Mouse (Mus musculus): ENCODE data around the gene Atp5k.
A peak's percentile ranks its signal among the peaks of the same experiment; 100 is the strongest.

Atp5k gene

GRCm38 (mm10) chr5:108433804-108434587 lies at the start of gene Atp5k:
Gene Atp5k (minus strand): TSS chr5:108434448.
- DNase-seq (ENCODE audit: low spot score in 2 of 2), result peak; percentile 86 to 94

DNA sequence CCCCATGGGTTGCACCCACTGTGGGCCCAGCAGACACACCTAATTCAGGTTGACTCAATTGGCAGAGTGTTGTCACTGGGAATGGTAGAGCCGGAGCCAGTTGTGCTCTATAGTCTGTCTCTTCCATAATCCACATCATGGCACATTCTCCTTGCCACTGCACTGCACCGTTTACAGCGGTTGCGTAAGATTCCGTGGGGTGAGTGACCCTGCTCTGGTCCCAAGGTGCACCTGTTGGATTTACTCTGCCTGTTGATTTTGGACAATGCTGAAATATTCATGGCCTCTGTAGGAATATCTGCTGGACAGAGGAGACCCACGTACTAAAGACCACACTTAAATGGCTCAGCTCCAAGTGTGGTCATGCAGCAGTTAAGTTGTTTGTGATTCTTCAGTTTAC lies 48.8 kb upstream of the Atp5k start:
- no peak for DNase-seq (ENCODE audit: low spot score in 2 of 2)

DNA sequence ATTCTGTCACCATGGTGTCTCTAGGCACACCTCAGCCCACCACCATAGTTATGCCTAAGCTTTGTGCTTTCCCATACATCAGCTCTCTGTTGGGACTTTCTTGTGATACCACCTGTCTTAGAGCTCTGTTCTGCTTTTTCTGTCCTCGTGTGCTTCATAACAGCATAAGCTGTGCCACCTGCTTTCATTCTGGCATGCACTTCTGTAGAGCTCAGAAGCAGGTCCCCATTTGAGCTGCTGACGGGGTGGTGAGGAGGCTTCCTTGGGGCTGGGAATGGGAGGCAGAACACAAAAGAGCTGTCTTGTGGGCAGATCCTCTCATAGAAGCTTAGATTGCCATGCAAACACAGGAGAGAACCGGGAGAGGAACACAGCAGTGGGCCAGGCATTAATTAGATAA lies 41.7 kb upstream of the Atp5k start:
- DNase-seq (ENCODE audit: low spot score in 2 of 2), result no peak

- DNase-seq (ENCODE audit: low spot score in 2 of 2), result no peak
Measured at GRCm38 (mm10) chr5:108473737-108474136, 39.5 kb upstream of the Atp5k start.

DNA sequence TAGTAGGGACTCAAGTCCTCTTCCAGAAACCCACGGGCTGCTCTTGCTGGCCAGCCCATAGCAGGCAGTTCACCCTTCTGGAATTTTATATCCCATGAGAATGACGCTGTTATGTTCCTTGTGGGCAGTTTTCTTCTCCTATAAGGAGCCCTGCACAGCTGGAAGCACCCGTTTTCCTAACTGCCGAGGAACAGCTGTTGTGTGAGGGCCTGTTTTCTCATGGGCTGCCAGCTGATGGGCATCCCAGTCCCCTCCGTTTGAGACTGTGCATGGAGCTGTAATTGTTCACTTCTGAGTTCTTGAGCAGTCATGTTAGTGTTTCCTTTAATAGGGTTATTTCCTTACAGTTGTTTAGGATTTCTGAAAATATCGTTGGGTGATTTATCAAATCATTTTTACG lies 35.4 kb upstream of the Atp5k start:
- no peak for DNase-seq (ENCODE audit: low spot score in 2 of 2)

GRCm38 (mm10) chr5:108466647-108467046 lies 32.4 kb upstream of the Atp5k start:
- no peak for DNase-seq (ENCODE audit: low spot score in 2 of 2)

DNA sequence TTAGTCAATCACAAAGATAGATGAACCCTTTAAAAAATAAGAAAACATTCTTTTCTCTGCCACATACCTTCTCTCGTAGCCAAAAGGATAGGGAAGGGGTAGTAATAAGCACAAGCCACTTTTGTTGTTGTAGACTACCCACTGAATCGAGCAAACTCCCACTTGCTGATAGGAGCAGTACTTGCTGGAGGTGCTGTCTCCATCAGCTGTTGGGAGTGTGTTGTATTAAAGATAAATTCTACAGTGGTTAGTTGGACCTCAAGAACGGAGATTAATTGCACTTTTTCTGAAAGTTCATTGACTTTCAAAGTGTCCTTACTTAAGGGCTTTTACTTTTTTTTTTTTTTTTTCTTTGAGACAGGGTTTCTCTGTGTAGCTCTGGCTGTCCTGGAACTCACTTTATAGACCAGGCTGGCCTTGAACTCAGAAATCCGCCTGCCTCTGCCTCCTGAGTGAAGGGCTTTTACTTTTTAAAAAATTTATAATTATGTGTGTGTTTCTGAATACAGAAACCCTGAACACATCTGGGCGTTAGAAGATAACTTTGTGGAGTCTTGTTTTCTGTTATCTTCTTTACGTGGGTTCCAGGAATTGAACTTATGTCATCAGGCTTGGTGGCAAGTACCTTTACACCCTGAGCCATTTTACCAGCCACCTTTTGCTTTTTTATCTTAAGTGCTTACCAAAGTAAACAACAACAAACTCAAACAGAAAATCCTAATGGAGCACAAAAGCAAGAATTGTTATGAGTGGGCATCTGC lies 31.1 kb upstream of the Atp5k start:
- no peak for DNase-seq (ENCODE audit: low spot score in 2 of 2)

DNA sequence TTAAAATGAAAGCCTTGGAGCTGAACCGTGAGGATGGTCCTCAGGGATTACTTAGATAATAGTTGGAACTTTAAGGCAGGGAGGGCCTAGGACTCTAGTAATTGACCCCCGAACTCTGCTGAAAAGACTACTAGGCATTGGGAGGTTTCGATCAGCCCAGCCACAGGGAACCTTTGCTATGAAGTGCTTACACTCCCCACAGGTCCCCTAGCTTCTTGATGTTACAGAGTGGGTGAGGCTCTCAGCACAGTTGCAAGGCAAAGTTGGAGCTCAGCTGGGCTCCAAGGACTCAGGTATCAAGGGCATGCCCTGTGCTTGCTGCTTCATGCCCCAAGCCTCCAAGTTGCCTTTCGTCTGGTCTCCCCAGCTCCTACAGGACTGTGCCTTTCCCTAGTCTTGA lies 28.2 kb upstream of the Atp5k start:
- DNase-seq (ENCODE audit: low spot score in 2 of 2), result no peak

DNA sequence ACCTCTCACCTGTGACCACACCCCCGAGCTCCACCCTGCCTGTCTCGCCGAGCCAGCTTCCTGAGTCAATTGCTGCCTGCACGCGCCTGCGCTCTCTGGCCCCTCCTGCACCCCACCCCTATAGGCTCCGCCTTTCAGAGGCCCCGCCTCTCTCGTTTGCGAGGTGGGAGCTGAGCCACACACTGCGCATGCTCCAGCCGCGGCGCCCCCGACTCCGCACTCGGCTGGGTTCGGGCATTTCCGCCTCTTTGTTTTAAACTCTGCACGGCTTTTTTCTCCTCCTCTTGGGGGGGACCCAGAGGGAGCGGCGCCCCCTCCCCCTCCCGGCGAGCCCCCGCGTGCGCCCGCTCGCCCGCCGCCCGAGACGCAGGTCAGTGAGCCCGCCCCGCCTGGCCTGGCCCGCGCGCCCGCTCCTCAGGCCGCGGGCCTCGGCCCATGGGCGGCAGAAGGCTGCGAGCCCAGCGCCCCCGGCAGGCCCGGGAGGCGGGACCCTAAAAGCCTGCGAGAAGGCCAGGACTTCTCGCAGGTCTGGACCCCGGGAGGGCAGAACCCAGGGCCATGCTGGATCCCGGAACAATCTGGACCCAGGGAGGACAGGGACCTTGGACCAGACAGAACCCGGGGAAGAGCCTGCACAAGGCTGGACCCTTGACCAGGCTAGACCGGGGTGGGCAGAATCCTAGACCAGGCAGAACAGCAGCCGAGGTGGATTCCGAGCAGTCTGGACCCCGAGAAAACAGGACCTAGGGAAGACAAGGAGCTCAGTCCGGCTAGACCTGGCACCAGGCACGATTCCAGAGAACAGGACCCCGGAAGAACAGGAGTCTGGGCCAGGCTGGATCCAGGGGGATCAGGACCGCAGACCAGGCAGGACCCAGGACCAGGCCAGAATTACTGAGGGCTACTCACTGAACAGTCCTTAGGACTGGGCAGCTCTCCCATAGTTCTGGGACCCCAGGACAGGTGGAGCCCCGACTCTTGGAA lies 27.1 kb upstream of the Atp5k start, which contains the start of gene Pcgf3:
Gene Pcgf3, plus strand, starts transcription at position 151 of the 984 bp plus-strand sequence.
- peak; percentile 90 to 96 for DNase-seq (ENCODE audit: low spot score in 2 of 2)

DNA sequence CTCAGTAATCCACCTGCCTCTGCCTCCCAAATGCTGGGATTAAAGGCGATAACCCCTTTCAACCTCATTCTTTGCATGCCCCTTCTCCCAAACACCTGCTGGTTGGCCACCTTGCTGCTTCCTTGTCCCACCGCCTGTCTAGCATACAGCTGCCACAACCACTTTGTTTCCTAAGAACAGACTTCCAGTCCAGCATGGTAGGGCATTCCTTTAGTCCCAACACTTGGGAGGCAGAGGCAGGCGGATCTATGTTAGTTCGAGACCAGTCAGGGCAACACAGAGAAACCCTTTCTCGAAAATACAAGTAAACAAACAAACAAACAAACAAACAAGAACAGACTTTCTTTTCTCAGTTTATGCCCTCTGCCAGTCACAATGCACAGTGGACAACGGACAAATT lies 26.2 kb upstream of the Atp5k start:
- DNase-seq (ENCODE audit: low spot score in 2 of 2), result no peak

- DNase-seq (ENCODE audit: low spot score in 2 of 2), result no peak
Measured at GRCm38 (mm10) chr5:108458706-108459105, 24.5 kb upstream of the Atp5k start.

DNA sequence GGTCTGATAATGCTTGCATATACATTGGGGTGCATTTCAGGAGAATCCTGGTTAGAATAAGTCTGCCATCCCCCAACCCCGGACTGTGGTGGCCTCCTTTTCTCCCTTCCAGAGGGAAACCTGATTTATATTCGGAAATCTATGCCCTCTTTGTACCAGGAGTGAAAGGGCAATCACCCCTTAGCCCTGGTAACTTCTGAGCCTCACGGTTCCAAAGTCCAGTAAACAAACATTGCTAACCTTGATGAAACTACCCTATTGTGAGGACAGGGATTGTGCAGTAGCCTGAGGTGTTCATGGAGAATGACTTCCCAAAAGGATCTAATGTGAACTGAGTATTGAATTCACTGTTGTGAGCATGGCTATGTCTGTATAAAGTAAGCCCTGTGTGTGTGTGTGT lies 19.8 kb upstream of the Atp5k start:
- DNase-seq (ENCODE audit: low spot score in 2 of 2), result no peak

GRCm38 (mm10) chr5:108452422-108452821 lies 18.2 kb upstream of the Atp5k start:
- DNase-seq (ENCODE audit: low spot score in 2 of 2), result no peak

- no peak for DNase-seq (ENCODE audit: low spot score in 2 of 2)
Measured at GRCm38 (mm10) chr5:108451611-108452010, 17.4 kb upstream of the Atp5k start.

- no peak for DNase-seq (ENCODE audit: low spot score in 2 of 2)
Measured at GRCm38 (mm10) chr5:108450837-108451540, 16.7 kb upstream of the Atp5k start.

DNA sequence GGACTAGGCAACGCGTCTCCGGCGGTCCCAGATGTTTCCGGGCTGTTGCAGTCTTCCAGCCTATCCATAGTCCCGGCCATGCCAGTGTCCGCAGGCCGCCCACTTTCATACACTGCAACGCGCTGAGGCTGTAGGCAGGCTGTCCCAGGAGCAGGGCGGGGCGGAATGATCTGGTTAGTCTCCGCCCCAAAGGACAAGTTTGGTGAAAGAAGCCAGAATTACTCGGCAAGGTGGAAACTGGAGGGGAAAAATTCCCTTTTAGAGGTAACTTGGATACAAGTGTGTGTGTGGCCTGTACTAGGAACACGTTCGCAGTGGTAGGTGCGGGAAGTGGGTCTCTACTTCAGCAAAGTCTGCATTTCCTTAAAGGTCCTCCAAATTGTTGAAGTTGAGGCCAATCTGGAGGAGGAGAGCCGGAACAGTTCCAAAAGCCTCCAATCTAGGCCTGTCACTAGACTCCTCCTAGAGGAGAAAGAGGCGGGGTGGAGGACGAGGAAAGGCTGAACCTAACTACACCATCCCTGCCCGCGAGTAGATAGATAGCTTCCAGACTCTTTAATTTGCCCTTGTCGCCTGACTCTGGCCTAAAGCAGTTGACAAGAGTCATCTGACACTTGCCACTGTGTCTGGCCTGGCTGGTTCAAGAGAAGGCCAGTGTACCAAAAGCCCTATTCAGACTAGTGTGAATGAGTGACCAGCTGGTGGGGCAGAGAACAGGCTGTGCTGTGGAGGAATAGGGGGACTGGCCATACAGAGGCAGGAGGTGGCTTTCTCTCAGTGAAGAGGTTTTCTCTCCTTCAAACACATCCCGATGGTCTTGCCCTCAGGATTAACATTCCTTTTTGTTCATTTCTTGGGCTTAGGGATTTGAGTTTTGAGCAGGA lies 14.8 kb upstream of the Atp5k start, which contains the start of gene Mfsd7a:
Gene Mfsd7a, minus strand, starts transcription at position 107 of the 884 bp plus-strand sequence.
- no peak for DNase-seq (ENCODE audit: low spot score in 2 of 2)

DNA sequence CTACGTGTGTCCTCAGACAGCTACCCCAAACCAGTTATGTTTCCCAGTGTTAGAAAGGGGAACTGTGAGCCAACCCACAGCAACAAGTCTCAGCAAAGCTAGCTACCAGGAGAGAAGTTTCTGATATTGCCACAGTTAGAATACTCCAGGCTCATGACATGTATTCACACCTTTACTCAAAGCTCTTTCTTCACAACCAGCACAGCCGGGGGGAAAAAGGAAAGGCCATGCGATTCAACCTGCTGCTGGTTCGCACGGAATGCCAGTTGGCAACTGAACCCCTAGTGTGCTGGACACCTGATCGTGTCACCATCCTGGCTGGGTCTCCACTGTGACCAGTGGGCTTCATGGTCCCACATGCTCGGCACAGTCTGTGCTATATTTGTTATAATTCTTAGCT lies 13.6 kb upstream of the Atp5k start:
- no peak for DNase-seq (ENCODE audit: low spot score in 2 of 2)

DNA sequence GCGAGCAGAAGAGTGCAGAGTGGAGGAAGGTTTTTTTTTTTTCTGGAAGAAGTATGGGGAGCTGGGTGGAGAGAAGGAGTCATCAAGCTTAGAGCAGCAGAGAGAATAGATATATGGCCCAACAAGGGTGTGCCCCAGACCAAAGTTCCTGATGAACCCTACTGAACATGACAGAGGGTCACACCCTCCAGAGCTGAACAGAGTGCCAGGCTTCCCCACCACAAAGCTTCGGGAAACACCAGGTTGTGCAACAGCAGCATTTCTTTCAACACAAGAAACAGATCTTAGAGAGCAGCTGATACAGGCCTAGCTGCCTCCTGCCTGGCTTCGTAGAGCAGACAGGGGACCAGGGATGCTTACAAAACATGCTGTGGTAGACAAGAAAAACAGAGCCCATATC lies 12.7 kb upstream of the Atp5k start:
- DNase-seq (ENCODE audit: low spot score in 2 of 2), result no peak

DNA sequence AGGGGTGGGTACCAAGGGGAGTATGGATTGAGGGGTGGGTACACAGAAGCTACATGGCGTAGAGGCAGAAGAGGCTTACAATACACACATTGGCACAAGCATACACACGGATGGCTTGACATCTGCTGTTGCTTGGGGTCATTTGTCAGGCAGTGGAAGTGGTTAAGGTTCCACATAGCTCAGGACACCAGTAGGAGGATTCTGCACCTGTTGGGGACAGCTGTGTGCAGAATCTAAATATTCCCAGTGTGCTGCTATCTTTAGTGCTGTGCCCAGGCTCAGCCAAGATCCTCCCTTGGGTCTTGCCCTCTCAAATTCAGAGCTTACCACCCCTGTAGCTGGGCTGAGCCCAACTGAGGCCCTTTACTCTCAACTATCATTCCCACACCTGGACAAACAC lies 1.9 kb upstream of the Atp5k start:
- DNase-seq (ENCODE audit: low spot score in 2 of 2), result no peak

DNA sequence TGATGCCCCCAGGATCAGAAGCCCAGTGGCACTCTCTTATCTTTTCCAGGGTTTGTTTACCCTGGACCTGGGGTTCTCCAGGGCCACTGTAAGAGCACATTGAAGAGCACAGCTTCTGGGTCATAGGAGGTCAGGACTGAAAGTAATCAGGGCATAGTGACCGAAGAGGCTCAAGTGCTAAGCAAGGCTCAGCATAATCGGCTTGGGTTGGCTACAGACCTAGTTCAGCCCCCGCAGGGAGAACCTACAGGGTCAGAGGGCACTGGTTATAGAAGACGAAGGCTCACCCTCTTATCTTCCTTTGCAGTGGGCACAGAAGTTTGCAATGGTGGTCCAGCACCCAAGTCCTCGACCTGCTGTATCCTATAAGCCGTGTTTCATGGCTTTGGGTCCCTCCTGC lies 3.1 kb downstream of the Atp5k start:
- DNase-seq (ENCODE audit: low spot score in 2 of 2), result no peak
